Mouse (Mus musculus): Measurements from ENCODE around the gene Clec4b2.
"Not testable (repeated sequence)": the region's sequence is repeated elsewhere in the genome, so short reads cannot be mapped to it uniquely, and the experiment has no call there.

The Clec4b2 gene

DNA sequence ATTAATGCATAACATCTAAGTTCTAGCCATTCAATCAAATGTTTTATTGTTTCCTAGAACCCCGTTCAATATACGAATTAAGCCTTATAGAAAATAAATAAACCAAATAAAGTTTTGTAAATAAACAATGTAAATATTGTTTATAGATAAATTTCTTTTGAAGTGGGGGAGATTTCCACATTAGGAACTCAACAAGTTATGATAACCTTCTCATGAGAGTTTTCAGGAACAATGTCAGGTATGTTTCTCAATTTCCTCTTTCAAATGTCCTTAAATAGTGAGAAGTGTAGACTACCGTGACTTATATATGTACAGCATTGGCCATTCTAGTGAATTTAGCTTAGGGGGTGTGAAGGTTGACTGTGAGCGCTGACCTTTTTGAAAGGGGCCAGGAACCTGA is at the start of gene Clec4b2:
Clec4b2 (plus strand) TSS at position 301 of the 400 bp plus-strand sequence.
- no peak for DNase-seq (ENCODE audit: low spot score in 2 of 2)

DNA sequence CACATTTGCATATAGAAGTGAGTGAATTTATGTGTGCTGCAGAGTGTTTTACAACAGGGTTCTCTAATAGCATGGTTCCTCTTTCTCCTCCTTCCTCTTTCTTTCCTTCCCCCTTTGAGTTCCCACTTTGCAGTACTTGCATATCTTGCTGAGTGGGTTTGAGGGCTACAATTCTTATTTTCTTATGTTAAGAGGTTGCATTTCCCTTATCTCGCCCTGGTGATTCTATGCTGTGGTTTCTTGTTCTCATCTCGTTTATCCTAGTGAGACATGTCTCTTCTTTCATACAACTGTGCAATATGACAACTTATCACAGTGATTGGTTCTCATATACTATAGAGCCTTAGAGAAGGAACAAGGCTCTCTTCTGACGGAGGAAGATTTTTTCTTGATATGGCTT is 49.5 kb upstream of the Clec4b2 start:
- no peak for DNase-seq (ENCODE audit: low spot score in 2 of 2)

DNA sequence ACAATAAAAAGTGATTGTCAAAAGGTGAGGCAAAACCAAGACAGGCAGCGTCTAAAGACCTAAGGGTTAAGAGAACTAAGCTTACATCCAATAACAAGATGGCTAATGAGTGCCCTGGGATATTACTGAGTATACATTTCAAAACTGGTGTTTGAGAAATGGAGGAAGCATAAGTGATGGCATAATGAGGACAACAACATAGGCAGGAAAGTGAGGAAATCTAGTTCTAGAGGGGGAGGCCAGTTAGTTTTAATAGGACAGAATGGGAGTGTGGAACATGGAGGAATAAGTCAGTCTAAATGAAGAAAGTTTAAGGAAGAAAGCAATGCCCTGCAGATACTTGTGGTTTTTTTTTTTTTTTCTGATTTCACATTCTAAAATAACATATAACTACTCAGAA is 45.5 kb upstream of the Clec4b2 start:
- DNase-seq (ENCODE audit: low spot score in 2 of 2) = no peak

DNA sequence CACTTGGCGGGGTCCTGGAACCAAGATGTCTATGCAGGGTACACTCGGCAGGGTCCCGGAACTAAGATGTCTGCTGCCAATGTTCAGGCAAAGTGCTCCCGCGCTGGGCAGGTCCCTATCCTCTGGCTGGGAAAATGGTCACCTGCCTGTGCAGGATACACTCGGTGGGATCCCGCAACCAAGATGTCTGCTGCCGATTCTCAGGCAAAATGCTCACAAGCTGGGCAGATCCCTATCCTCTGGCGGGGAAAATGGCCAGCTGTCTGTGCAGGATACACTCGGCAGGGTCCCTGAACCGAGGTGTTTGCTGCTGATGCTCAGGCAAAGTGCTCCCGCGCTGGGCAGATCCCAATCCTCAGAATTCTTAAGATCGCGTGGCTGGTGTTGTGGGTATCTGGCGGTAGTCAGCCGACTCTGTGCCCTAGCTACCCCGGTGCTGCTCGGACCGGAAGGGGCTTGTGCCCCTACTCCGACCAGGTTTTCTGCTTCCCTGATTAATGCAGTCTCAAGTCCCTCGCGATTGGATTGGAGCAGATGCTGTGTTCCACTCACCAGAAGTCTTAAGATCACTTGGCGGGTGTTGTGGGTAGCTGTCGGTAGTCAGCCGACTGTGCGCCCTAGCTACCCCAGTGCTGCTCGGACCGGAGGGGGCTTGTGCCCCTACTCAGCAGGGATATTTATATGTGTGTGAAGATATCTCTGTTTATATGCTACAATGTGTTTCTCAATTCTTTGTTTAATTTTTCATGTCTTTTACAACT is 34.7 kb upstream of the Clec4b2 start:
- DNase-seq (ENCODE audit: low spot score in 2 of 2) = not testable (repeated sequence)

DNA sequence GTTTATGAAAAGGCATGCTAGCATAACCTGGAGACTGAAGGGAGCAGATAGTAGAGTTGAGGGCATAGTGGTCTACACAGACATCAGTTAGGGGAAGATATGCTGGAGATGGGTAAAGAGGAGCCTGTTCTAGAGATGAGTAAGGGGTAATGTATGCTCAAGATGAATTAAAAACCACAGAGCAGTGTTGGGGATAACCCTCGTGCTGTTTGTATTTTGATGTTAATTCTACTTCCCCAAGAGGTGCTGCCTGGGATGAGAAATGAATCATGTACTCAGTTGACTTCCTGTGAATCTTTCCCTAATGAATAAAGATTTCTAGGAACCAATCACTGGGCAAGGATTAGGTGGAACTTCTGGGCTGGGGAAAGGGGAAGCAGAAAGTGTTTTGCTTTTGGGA is 2.6 kb upstream of the Clec4b2 start:
- no peak for DNase-seq (ENCODE audit: low spot score in 2 of 2)

DNA sequence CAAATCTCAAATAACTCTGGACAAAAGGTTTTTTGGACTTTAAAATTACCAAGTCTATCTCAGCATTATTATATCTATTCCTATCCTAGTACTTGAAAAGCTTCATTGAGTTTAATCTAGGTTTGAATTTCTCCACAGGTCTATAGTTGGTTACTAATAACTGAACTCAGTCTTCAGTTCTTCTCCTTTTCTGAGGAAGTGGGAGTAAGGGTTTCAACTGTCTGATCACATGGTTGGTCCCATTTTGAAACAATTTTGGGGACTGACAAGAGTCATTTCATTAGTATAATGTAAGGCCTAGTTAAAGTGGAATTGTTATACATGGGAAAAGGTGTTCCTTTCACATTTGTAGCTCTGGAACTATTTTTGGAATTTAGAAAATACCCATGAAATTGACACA is 1.7 kb upstream of the Clec4b2 start:
- DNase-seq (ENCODE audit: low spot score in 2 of 2) = no peak

DNA sequence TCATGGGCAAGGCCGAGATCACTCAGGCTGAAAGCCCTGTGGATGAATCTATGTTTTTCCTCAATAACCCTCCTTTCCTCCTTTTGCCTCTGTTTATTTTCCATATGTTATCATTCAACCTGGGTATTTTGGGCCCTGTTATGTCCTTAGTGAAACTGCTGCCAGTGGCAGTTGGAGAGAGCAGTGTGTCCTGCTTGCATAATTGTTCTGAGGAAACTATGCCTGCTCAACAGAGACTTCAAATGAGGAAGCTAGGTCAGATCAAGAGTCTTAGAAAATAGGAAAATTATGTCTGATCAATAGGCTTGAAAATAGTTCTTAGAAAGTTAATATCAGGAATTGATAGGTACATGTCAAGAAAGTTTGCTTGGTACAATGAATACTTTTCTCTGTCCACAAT is 2.9 kb downstream of the Clec4b2 start:
- DNase-seq (ENCODE audit: low spot score in 2 of 2) = no peak

- DNase-seq (ENCODE audit: low spot score in 2 of 2) = not testable (repeated sequence)
These were observed 12.2 kb downstream of the Clec4b2 start for GRCm38 (mm10) chr6:123184862-123185261.

GRCm38 (mm10) chr6:123207187-123208076 is 34.7 kb downstream of the Clec4b2 start:
- no peak for DNase-seq (ENCODE audit: low spot score in 2 of 2)

- not testable (repeated sequence) for DNase-seq (ENCODE audit: low spot score in 2 of 2)
These were observed 35.4 kb downstream of the Clec4b2 start for GRCm38 (mm10) chr6:123208077-123208439.

- no peak for DNase-seq (ENCODE audit: low spot score in 2 of 2)
These were observed 39.0 kb downstream of the Clec4b2 start for GRCm38 (mm10) chr6:123211726-123212125.

- no peak for DNase-seq (ENCODE audit: low spot score in 2 of 2)
These were observed 55.0 kb downstream of the Clec4b2 start for GRCm38 (mm10) chr6:123227519-123228166.

- DNase-seq (ENCODE audit: low spot score in 2 of 2) = no peak
These were observed 57.0 kb downstream of the Clec4b2 start, which contains the start of gene Clec4n for GRCm38 (mm10) chr6:123229644-123230043. Gene Clec4n (plus strand): TSS chr6:123229843.

DNA sequence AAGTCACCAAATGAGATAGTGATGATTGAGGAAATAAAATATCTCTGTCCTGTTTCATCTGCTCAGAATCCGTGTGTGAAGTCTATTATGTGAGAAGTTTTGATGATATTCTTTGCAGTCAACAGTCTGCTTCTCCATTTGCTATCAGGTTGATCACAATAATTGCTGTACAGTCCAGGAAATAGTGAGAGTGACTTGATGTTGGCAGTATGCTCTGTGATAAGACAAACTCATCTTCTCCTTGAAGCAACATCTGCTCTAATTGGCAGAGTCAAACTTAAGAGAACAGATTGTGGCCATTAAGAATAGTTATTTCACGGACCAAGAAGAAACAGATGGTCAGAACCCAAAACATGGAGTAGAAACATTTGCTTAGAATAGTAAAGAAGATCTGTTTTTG is 58.5 kb downstream of the Clec4b2 start:
- DNase-seq (ENCODE audit: low spot score in 2 of 2) = no peak

GRCm38 (mm10) chr6:123237582-123237981 is 64.9 kb downstream of the Clec4b2 start:
- no peak for DNase-seq (ENCODE audit: low spot score in 2 of 2)

- DNase-seq (ENCODE audit: low spot score in 2 of 2) = no peak
These were observed 71.5 kb downstream of the Clec4b2 start for GRCm38 (mm10) chr6:123244201-123244600.

- not testable (repeated sequence) for DNase-seq (ENCODE audit: low spot score in 2 of 2)
These were observed 76.2 kb downstream of the Clec4b2 start for GRCm38 (mm10) chr6:123248862-123249261.

- DNase-seq (ENCODE audit: low spot score in 2 of 2) = no peak
These were observed 80.0 kb downstream of the Clec4b2 start for GRCm38 (mm10) chr6:123252735-123253134.
